Mouse (Mus musculus): ENCODE results near the gene Dtnb.
"Not testable (repeated sequence)": the region's sequence is repeated elsewhere in the genome, so short reads cannot be mapped to it uniquely, and the experiment has no call there.

Dtnb gene

GRCm38 (mm10) chr12:3660985-3661635 lies 88.9 kb downstream of the Dtnb start:
- peak in 1 of 2 experiments; percentile 26 for DNase-seq (ENCODE audit: low spot score in 2 of 2)

GRCm38 (mm10) chr12:3662660-3663059 lies 90.5 kb downstream of the Dtnb start:
- no peak for DNase-seq (ENCODE audit: low spot score in 2 of 2)

GRCm38 (mm10) chr12:3663386-3663785 lies 91.2 kb downstream of the Dtnb start:
- DNase-seq (ENCODE audit: low spot score in 2 of 2), result no peak

- DNase-seq (ENCODE audit: low spot score in 2 of 2), result no peak
Measured at GRCm38 (mm10) chr12:3669971-3670381, 97.8 kb downstream of the Dtnb start.

- DNase-seq (ENCODE audit: low spot score in 2 of 2), result peak; percentile 1 to 10
Measured at GRCm38 (mm10) chr12:3671117-3671516, 98.9 kb downstream of the Dtnb start.

GRCm38 (mm10) chr12:3672786-3673185 lies 100.6 kb downstream of the Dtnb start:
- no peak for DNase-seq (ENCODE audit: low spot score in 2 of 2)

GRCm38 (mm10) chr12:3673886-3674285 lies 101.7 kb downstream of the Dtnb start:
- no peak for DNase-seq (ENCODE audit: low spot score in 2 of 2)

GRCm38 (mm10) chr12:3674913-3675312 lies 102.7 kb downstream of the Dtnb start:
- no peak for DNase-seq (ENCODE audit: low spot score in 2 of 2)

GRCm38 (mm10) chr12:3680721-3681120 lies 108.5 kb downstream of the Dtnb start:
- DNase-seq (ENCODE audit: low spot score in 2 of 2), result no peak

GRCm38 (mm10) chr12:3683041-3683440 lies 110.9 kb downstream of the Dtnb start:
- no peak for DNase-seq (ENCODE audit: low spot score in 2 of 2)

GRCm38 (mm10) chr12:3686419-3686940 lies 114.3 kb downstream of the Dtnb start:
- no peak for DNase-seq (ENCODE audit: low spot score in 2 of 2)

- not testable (repeated sequence) for DNase-seq (ENCODE audit: low spot score in 2 of 2)
Measured at GRCm38 (mm10) chr12:3690926-3691529, 118.8 kb downstream of the Dtnb start.

- DNase-seq (ENCODE audit: low spot score in 2 of 2), result no peak
Measured at GRCm38 (mm10) chr12:3692795-3693392, 120.7 kb downstream of the Dtnb start.

GRCm38 (mm10) chr12:3695741-3696501 lies 123.7 kb downstream of the Dtnb start:
- DNase-seq (ENCODE audit: low spot score in 2 of 2), result peak; percentile 17 to 50

GRCm38 (mm10) chr12:3700503-3700902 lies 128.3 kb downstream of the Dtnb start:
- DNase-seq (ENCODE audit: low spot score in 2 of 2), result no peak

GRCm38 (mm10) chr12:3702903-3703302 lies 130.7 kb downstream of the Dtnb start:
- no peak for DNase-seq (ENCODE audit: low spot score in 2 of 2)

- DNase-seq (ENCODE audit: low spot score in 2 of 2), result no peak
Measured at GRCm38 (mm10) chr12:3719151-3719721, 147.1 kb downstream of the Dtnb start.

GRCm38 (mm10) chr12:3720527-3720926 lies 148.3 kb downstream of the Dtnb start:
- DNase-seq (ENCODE audit: low spot score in 2 of 2), result no peak

GRCm38 (mm10) chr12:3723762-3724161 lies 151.6 kb downstream of the Dtnb start:
- DNase-seq (ENCODE audit: low spot score in 2 of 2), result no peak

GRCm38 (mm10) chr12:3724822-3725370 lies 152.7 kb downstream of the Dtnb start:
- no peak for DNase-seq (ENCODE audit: low spot score in 2 of 2)

- no peak for DNase-seq (ENCODE audit: low spot score in 2 of 2)
Measured at GRCm38 (mm10) chr12:3729521-3730075, 157.4 kb downstream of the Dtnb start.

All from natural killer cell, adult 2 months (primary cell).